Mouse (Mus musculus) adrenal gland, postnatal 36 days (tissue): ENCODE results near the gene Smarcd2. TPM values are rescaled to one million over a fixed set of nuclear protein-coding genes. Genes with fewer than 3 reads are reported as not detected.

Experiments used
- DNase-seq, 2 experiments: peaks; one replicate each; pipeline ENCODE4 v3.0.0; 2021; ENCODE audit warnings: mixed read lengths in 1 of 2
- long read RNA-seq, 2 experiments: library from polyadenylated mRNA; stranded (forward); transcript quantifications; one replicate each; pipeline ENCODE4 v2.0.0; 2021; ENCODE audit warnings: borderline sequencing depth in 2 of 2
- total RNA-seq, 2 experiments: library from RNA; stranded (reverse); gene quantifications; 2 replicates each; pipeline ENCODE4 v1.2.3; 2021

Smarcd2 gene
- total RNA-seq, result 10 to 100 TPM; 68.1 to 86.5 TPM
- long read RNA-seq, experiment 1, transcript Smarcd2-201 (13 exons, 2,747 nt), result major isoform, 62 of 81 reads
- long read RNA-seq, experiment 1, partial matches to known transcripts, result 9 of 81 reads
- long read RNA-seq, experiment 1, other reads (novel, unspliced or antisense), result 9 of 81 reads
- long read RNA-seq, experiment 2, transcript Smarcd2-201 (13 exons, 2,747 nt), result major isoform, 35 of 38 reads
- long read RNA-seq, experiment 2, partial matches to known transcripts, result 2 of 38 reads
- long read RNA-seq, experiment 2, other reads (novel, unspliced or antisense), result 1 of 38 reads

DNA sequence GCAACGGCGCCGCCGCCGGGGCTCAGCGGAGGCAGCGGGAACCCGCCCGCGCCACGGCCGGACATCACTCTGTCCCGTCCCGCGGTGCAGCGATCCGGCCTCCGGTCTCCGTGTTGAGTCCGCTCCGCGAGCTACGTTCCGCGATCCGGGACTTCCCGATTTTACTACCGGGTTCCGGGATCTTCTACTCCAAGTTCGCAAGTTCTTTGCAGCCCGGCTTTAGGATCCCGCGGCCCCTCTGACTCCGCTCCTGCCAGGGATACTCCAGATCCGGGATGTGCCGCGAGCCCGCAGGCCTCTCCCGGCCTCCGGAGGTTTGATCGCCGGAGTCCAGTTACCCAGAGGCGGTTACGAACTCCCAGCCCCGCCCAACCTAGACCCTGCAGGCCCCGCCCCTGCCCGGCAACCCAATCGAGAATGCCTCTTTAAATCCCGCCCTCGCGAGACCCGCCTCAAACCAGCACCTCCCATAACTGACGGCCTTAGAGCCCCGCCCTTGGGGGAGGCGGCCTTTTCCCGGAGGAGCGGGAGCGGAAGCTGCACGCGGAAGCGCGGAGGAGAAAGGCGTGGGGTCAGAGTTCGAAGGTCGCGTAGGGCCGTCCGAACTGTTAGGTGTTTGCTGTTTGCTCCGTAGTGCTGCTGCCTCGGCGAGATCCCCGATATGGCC is at the start of gene Smarcd2:
Gene Smarcd2 (minus strand): TSS at position 329 of the 667 bp plus-strand sequence.
- peak; percentile 100 for DNase-seq

- DNase-seq, result no peak
Measured at GRCm38 (mm10) chr11:106318406-106319366, 45.9 kb upstream of the Smarcd2 start.

- no peak for DNase-seq
Measured at GRCm38 (mm10) chr11:106317801-106318200, 45.0 kb upstream of the Smarcd2 start.

GRCm38 (mm10) chr11:106316416-106316815 is 43.6 kb upstream of the Smarcd2 start:
- no peak for DNase-seq

- DNase-seq, result no peak
Measured at GRCm38 (mm10) chr11:106314333-106314812, 41.6 kb upstream of the Smarcd2 start, which contains the start of gene Cd79b. TSS of gene Cd79b (minus strand) at chr11:106314762.

GRCm38 (mm10) chr11:106313533-106313932 is 40.8 kb upstream of the Smarcd2 start:
- no peak for DNase-seq

DNA sequence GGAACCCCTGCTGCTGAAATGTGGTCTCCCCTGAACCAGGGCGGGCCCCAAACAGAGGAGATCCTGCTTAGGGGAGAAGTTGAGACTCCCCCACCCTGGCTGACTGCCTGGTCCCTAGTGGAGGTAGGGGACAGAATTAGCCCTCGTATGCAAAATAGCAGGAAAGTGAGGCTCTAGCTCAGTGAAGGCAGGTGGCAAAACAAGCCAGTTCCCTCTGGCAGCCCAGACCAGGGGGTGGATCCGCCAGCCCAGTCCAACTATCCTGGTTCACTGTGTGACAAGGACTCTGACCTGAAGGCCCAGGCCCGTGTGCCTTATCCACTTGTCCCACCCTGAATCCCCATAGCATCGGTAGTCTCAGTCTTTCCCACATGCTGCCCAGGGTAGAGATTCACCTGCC is 37.4 kb upstream of the Smarcd2 start:
- no peak for DNase-seq

GRCm38 (mm10) chr11:106308162-106308561 is 35.4 kb upstream of the Smarcd2 start:
- DNase-seq, result no peak

- no peak for DNase-seq
Measured at GRCm38 (mm10) chr11:106307432-106307831, 34.7 kb upstream of the Smarcd2 start.

GRCm38 (mm10) chr11:106306758-106307157 is 34.0 kb upstream of the Smarcd2 start:
- DNase-seq, result no peak

DNA sequence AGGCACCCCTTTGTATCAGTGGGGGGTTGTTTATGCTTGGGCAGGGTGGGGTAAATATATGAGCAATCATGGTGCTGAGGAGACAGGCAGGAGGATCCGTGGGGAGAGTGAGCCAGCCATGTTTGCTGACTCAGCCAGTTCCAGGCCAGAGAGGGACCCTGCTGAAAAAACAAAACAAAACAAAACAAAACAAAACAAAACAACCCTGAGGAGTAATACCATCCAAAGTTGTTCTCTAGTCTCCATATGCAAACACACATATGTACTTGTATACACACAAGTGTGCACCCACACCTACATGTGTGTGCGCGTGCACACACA is 33.3 kb upstream of the Smarcd2 start:
- DNase-seq, result no peak

GRCm38 (mm10) chr11:106305348-106306064 is 32.7 kb upstream of the Smarcd2 start:
- DNase-seq, result no peak

- DNase-seq, result peak; percentile 54 to 68
Measured at GRCm38 (mm10) chr11:106302634-106303033, 29.9 kb upstream of the Smarcd2 start.

- DNase-seq, result no peak
Measured at GRCm38 (mm10) chr11:106301765-106302164, 29.0 kb upstream of the Smarcd2 start, which contains the start of gene Gh. TSS of gene Gh (minus strand) at chr11:106301865.

DNA sequence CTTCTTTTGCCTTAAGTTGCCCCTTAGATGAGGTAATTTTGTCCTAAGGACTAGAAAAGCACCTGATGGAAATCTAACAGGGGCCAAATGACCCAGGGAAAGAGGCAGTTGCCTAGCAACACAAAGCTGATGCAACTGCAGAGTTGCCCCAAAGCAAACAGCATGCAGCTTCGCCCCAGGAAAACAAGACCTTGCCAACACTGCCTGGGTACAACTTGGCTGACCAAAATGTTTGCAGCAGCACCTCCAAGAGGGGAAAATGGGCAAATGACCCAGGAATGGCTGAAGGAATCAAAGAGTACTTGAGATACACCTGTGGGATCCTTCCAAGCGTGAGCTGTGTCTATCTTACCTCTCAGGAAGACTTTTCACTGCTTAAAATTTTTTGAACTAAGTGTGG is 19.1 kb upstream of the Smarcd2 start:
- no peak for DNase-seq

GRCm38 (mm10) chr11:106290376-106290775 is 17.6 kb upstream of the Smarcd2 start:
- DNase-seq, result no peak

- DNase-seq, result peak; percentile 90 to 91
Measured at GRCm38 (mm10) chr11:106289369-106289768, 16.6 kb upstream of the Smarcd2 start.

- DNase-seq, result no peak
Measured at GRCm38 (mm10) chr11:106286987-106287386, 14.2 kb upstream of the Smarcd2 start.

- no peak for DNase-seq
Measured at GRCm38 (mm10) chr11:106286206-106286605, 13.4 kb upstream of the Smarcd2 start.

DNA sequence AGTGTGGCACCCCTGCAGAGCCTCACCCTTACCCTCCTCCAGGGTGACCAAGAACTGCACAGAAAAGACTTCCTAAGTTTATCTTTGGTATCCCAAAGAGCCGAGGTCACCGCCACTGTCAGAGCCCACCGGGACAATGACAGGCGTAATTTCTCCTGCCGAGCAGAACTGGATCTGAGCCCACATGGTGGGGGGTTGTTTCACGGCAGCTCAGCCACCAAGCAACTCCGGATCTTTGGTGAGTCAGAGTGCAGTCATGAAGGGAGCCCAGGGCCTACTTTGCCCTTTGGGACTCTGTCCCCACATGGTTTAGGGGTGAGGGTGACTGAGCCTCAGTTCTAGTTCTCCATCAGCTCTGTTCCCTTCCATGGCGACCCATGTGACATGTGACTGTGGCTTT is 11.4 kb upstream of the Smarcd2 start:
- peak; percentile 36 to 40 for DNase-seq

DNA sequence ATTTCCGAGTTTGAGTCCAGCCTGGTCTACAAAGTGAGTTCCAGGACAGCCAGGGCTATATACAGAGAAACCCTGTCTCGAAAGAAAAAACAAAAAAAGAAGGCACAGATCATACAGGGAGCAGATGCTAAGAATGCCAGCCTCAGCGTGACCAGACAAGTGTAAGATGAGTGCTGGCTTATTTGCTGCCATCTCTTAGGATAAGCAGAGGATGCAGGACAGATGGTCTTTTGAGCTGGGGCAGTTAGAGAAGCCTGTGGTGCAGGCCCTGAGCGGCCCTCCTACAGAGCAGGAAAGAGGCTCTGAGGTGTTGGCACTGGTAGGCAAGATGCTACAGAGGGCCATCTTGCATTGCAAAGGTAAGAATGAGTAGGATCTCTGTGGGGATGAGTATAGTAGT is 10.6 kb upstream of the Smarcd2 start:
- DNase-seq, result no peak

GRCm38 (mm10) chr11:106282452-106282851 is 9.7 kb upstream of the Smarcd2 start:
- no peak for DNase-seq
